Mouse (Mus musculus): ENCODE measurements around the gene Nudt8.
"Not testable (repeated sequence)": the region's sequence is repeated elsewhere in the genome, so short reads cannot be mapped to it uniquely, and the experiment has no call there.

Nudt8 gene

DNA sequence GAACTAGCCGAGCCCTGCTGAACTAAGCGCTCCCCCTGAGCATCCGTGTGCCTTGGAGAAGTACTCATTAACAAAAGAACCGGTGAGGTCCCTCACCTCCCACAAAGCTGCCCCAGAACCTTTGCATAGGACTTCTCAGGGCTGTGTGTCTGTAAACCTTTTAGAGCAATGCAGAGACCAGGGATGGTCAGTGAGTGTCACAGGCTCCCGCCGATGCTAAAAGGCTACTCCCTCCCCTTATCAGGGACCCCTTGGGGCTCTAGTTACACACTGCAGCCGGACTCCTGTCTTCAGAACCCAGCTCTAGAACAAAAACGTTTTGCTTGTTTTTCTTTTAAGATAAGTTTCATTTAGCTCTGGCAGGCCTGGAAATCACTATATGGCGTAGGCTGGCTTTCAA, 12.7 kb downstream of the Nudt8 start:
- no peak for DNase-seq (ENCODE audit: low spot score in 2 of 2)

- no peak for DNase-seq (ENCODE audit: low spot score in 2 of 2)
Observed at GRCm38 (mm10) chr19:4014802-4015201, 14.4 kb downstream of the Nudt8 start.

DNA sequence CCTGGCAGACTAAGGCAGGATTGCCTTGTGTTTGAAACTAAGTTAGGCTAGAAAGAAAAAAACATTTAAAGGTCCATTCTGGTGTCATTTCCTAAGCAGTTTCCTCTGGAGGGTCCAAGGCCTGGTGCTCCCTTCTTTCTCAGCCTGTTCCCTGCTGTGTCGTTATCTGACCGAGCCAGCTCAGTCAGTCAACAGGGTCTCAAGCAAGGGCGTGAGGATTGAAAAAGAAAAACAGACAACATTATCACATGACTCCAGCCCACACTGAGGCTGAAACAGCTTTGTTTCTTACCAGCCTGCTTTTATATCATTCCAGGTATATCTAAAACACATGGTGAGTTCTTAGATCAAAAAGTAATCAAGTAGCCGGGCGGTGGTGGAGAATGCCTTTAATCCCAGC, 15.3 kb downstream of the Nudt8 start:
- no peak for DNase-seq (ENCODE audit: low spot score in 2 of 2)

DNA sequence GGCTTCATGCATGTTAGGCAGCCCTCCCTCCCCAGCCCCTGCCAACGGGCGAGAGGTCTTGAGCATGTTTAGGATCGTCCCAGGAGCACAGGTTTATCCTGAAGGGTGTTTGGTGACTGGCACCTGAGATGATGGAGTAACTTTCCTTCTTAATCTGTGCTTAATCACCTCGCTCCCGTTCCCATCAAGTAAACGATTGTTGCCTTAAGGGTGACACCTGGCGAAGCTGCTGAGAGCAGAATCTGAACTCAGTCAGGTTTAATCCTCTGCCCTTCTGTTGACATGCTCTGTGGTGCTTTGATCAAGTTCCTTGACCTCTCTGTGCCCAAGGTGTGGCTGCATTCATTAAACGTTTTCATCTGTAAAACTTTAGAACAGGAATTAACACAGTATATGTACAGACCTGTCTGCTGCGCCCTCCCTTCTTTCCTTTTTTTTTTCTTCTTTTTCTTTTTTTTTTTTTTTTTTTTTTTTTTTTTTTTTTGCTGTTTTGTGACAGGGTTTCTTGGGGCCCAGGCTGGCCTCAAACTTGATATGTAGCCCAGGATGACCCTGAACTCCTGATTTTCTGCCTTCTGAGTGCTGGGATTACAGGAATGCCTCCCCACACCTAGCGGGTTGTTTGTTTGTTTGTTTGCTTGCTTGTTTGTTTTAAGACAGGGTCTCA, 17.7 kb downstream of the Nudt8 start:
- DNase-seq (ENCODE audit: low spot score in 2 of 2), result no peak

- DNase-seq (ENCODE audit: low spot score in 2 of 2), result peak; percentile 45 to 79
Observed at GRCm38 (mm10) chr19:4018743-4019583, 18.6 kb downstream of the Nudt8 start.

- DNase-seq (ENCODE audit: low spot score in 2 of 2), result no peak
Observed at GRCm38 (mm10) chr19:4023185-4023584, 22.8 kb downstream of the Nudt8 start.

- DNase-seq (ENCODE audit: low spot score in 2 of 2), result no peak
Observed at GRCm38 (mm10) chr19:4027576-4027975, 27.2 kb downstream of the Nudt8 start.

GRCm38 (mm10) chr19:4032668-4033067, 32.3 kb downstream of the Nudt8 start:
- no peak for DNase-seq (ENCODE audit: low spot score in 2 of 2)

GRCm38 (mm10) chr19:4033298-4033697, 32.9 kb downstream of the Nudt8 start:
- no peak for DNase-seq (ENCODE audit: low spot score in 2 of 2)

- DNase-seq (ENCODE audit: low spot score in 2 of 2), result no peak
Observed at GRCm38 (mm10) chr19:4033742-4034141, 33.4 kb downstream of the Nudt8 start.

GRCm38 (mm10) chr19:4036327-4037045, 36.1 kb downstream of the Nudt8 start:
- DNase-seq (ENCODE audit: low spot score in 2 of 2), result no peak

- not testable (repeated sequence) for DNase-seq (ENCODE audit: low spot score in 2 of 2)
Observed at GRCm38 (mm10) chr19:4037154-4037787, 36.9 kb downstream of the Nudt8 start.

DNA sequence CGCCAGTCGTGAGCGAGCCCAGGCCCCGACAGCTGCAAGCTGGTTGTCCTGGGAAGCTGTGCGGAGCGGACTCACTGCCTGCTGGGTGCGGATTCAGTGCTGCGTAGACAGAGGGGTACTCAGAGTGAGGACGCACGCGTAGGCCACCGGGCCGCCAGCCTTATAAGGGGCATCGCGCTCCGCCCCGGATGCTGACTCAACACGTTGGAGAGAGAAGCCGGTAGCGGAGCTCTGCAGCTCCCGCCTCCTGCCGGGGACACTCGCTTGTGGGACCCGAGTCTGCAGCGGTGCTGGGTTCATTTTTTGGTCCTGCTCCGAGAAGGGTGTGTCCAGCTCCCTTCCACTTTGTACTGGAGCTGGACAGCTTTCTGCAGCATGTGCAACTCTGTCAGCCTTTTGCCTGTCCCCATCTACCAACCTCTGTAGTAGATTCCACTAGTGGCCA, 37.4 kb downstream of the Nudt8 start, which contains the start of gene Gstp1:
Gene Gstp1, minus strand, starts transcription at position 198 of the 445 bp plus-strand sequence.
- peak; percentile 70 to 87 for DNase-seq (ENCODE audit: low spot score in 2 of 2)

DNA sequence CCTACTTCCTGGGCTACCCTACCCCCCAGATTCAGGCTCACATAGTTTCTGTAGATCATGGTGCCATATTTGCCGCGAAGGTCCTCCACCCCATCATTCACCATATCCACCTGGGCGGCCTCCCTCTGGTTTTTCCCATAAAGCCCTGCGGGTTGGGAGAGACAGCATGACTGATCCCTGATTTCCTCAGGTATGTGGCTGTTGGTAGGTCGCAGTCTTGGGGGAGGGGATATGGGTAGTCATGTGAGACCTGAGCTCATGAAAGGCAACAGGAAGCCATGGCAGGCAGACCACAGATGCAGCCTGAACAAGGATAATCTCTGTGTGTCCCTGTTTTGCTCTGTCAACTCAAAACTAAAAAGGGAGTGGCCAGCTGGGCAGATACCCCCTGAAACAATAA, 40.6 kb downstream of the Nudt8 start:
- DNase-seq (ENCODE audit: low spot score in 2 of 2), result not testable (repeated sequence)

GRCm38 (mm10) chr19:4041500-4041899, 41.1 kb downstream of the Nudt8 start:
- DNase-seq (ENCODE audit: low spot score in 2 of 2), result not testable (repeated sequence)

GRCm38 (mm10) chr19:4042124-4042523, 41.7 kb downstream of the Nudt8 start:
- no peak for DNase-seq (ENCODE audit: low spot score in 2 of 2)

GRCm38 (mm10) chr19:4044109-4044508, 43.7 kb downstream of the Nudt8 start:
- not testable (repeated sequence) for DNase-seq (ENCODE audit: low spot score in 2 of 2)

DNA sequence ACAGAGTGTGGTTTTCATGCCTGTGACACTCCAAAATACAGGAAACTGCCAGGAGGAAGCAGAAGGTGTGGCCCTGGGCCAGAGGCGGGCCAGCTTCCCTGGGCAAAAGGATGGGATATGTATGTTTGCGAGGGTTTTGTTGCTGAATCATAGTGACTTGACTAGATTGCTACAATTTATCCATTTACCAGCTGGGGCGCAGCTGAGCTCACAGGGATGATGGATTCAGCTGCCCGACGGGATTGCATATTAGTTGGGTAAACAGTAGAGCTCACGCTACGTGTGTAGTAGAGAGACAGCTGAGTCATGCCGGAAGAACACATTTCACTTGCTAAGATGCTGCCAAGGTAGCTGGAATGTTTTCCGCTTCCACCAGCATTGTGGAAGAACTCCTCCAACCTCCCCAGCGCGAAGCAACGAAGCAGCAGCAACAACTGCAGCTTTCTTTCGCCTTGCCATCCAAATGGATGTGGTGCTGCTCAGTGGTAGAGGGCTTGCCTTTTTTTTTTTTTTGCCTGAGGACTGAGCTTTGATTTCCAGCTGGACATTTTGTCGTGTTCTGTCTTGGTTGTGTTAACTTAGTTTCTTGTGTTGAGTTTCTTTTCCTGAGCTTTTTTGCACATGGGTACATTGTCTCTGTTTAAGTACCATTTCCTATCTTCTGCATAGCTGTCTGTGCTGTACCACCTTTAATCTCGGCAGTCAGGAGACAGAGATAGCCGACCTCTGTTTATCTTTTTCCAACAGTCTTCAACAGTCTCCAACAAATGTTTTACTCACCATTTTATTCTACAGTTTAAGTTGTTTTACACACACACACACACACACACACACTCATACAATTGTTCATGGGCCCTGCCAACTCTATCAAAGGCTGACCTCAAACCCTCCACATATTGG, 45.8 kb downstream of the Nudt8 start, which contains the start of gene Gstp2:
Gene Gstp2, minus strand, starts transcription at position 58 of the 900 bp plus-strand sequence.
- DNase-seq (ENCODE audit: low spot score in 2 of 2), result peak in 1 of 2 experiments; percentile 74

DNA sequence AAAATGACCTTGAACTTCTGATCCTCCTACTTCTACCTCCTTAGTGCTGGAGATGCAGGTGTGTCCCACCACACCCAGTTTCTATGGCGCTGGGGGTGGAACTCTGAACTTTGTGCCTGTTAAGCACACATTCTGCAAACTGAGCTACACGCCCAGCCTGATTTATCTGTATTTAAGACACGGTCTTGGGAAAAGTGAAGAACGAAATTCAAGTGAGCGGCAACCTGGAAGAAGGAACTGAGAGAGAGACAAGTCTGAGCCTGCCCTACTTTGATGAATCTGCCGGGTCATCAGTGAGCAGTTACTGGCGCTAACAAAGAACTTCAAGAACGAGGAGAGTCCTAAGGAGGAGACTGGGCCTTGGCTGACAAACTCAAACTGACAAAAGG, 46.5 kb downstream of the Nudt8 start:
- DNase-seq (ENCODE audit: low spot score in 2 of 2), result peak in 1 of 2 experiments; percentile 45

- peak; percentile 85 to 94 for DNase-seq (ENCODE audit: low spot score in 2 of 2)
Observed at GRCm38 (mm10) chr19:4047859-4048258, 47.5 kb downstream of the Nudt8 start.

DNA sequence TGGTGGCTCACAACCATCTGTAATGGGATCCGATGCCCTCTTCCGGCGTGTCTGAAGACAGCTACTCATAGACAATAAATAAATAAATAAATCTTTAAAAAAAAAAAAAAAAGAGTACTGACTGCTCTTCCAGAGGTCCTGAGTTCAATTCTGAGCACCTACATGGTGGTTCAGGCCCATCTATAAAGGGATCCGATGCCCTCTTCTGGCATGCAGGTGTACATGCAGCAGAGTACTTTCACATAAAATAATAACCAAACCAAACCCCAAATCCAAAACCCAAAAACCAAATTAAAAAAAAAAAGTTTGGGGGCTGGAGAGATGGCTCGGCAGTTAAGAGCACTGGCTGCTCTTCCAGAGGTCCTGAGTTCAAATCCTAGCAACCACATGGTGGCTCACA, 48.7 kb downstream of the Nudt8 start:
- DNase-seq (ENCODE audit: low spot score in 2 of 2), result peak in 1 of 2 experiments; percentile 10
